Mouse (Mus musculus): ENCODE measurements at regions not wholly inside any gene's neighbourhood (a gene's known extent, or its start where the extent isn't known, plus 50 kb on each side); places are given as distances from the start of the nearest gene placed in this dataset.

DNA sequence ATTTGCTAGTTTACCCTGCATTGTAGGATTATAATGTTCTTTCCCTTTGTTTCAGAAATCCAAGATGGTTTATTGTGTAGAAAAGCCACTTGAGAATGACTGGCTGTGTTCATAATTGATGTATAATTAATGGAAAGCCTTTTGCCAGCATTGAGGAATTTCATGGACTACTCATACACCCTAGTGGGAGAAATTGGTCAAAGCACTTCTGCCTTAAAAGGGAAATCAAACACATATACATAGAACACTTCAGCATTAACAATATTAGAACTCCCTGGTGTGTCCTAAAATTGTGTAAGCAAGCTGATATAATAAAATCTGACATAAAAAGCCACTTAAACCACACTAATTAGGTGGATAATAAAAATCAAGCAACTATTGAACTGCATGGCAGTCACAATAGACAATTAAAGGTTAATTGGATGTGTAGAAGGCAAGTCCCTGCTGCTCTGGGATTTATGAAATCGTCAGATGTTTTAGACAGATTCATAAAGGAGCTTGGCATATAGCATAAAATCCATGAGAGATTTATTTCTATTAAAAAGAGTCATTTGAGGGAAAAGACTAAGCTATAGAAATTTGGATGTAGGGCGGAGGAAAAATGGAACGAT lies 607.0 kb upstream of the Dpp10 start:
- TF ChIP-seq CTCF (IDR thresholded peaks at IDR 0.05) (no peak), EP300 (IDR thresholded peaks at IDR 0.05) (no peak)
